Mouse (Mus musculus) stomach, postnatal 0 days (tissue): ENCODE measurements around the gene Dync2li1. TPM values are rescaled to one million over a fixed set of nuclear protein-coding genes. Genes with fewer than 3 reads are reported as not detected.

Experiments used
- ATAC-seq: fragments of 200-750 bp; cut with Nextera tagmentation; 2 replicates; pipeline ENCODE4 v1.8.0; 2017; ENCODE audit not compliant: low FRiP score, low TSS enrichment
- DNase-seq: peaks from one replicate; pipeline ENCODE4 v3.0.0-alpha.2; 2016; ENCODE audit warnings: low spot score
- H3K27ac ChIP-seq: fragments of 300-500 bp; sonication (generic); replicated peaks from 2 replicates; pipeline ENCODE4 v1.5.1; 2014; ENCODE audit warnings: mild to moderate bottlenecking, control low read depth
- H3K27me3 ChIP-seq: fragments of 300-500 bp; sonication (generic); 2 replicates; pipeline ENCODE4 v1.6.1; 2014; ENCODE audit warnings: low read length; ENCODE audit not compliant: control insufficient read depth, insufficient read depth
- H3K36me3 ChIP-seq: fragments of 300-500 bp; sonication (generic); 2 replicates; pipeline ENCODE4 v1.6.1; 2014; ENCODE audit warnings: low read length, mixed read lengths; ENCODE audit not compliant: control insufficient read depth, insufficient read depth
- H3K4me1 ChIP-seq: fragments of 300-500 bp; sonication (generic); replicated peaks from 2 replicates; pipeline ENCODE4 v1.6.1; 2014; ENCODE audit warnings: antibody characterized with exemption; ENCODE audit not compliant: control insufficient read depth, insufficient read depth
- H3K4me2 ChIP-seq: fragments of 300-500 bp; sonication (generic); replicated peaks from 2 replicates; pipeline ENCODE4 v1.6.1; 2014; ENCODE audit warnings: low read depth, mild to moderate bottlenecking, control low read depth, moderate library complexity
- H3K4me3 ChIP-seq: fragments of 300-500 bp; sonication (generic); 2 replicates; pipeline ENCODE4 v1.5.1; 2014; ENCODE audit warnings: low read depth, low read length, control low read depth
- H3K9ac ChIP-seq: fragments of 300-500 bp; sonication (generic); 2 replicates; pipeline ENCODE4 v1.6.1; 2014; ENCODE audit warnings: mild to moderate bottlenecking, low read length, control low read depth, mixed read lengths
- H3K9me3 ChIP-seq: fragments of 300-500 bp; sonication (generic); 2 replicates; pipeline ENCODE4 v1.6.1; 2016; ENCODE audit warnings: low read length; ENCODE audit not compliant: control insufficient read depth
- CTCF ChIP-seq: IDR thresholded peaks from 2 replicates; pipeline ENCODE4 v1.5.1; 2016; ENCODE audit warnings: antibody characterized with exemption, low read depth, mild to moderate bottlenecking, moderate library complexity
- EP300 ChIP-seq: optimal IDR thresholded peaks from 2 replicates; pipeline ENCODE3; 2016; ENCODE audit warnings: antibody characterized with exemption
- WGBS: fragments of 180-500 bp; shearing (Covaris S2); extraction: QIAGEN DNeasy Blood & Tissue Kit; methylation state at CpG from one replicate; pipeline ENCODE4 v1.1.7; 2014; 5-methylcytosine and 5-hydroxymethylcytosine counted together
- polyA plus RNA-seq: library from polyadenylated mRNA; unstranded; fragments of >200 nt; fragmentation: Nextera tagmentation; extraction: Ambion mirVana; gene quantifications from 2 replicates; pipeline ENCODE4 v1.2.1, GENCODE M21; 2015

Dync2li1 gene
- polyA plus RNA-seq, 1 experiment from 2014 or later: 13.3 TPM

DNA sequence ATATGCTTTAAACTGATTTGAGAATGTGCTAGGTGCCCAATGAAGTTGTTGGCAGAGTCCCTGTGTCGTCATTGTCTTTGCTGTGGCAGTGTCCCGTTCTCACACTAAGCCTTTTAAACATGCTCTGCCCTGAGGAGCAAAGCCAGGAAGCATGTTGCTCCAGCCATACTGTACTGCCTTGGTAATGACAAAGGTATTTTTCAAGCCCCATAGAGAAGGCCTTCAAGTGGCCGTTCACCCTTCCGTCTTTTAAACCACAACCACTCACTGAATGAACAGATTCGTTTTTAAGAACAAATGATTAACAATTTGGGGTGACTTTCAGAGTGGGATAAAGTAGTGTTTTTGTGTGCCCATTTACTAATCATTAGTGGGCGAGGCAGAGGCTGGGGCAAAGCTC, 5.1 kb upstream of the Dync2li1 start:
- DNase-seq: no peak
- Histone ChIP-seq H3K9ac (no peak overlapping the region), H3K4me1 (no peaks in the 10 kb centered on the region), H3K27ac (no peak overlapping the region), H3K36me3 (no peaks in the 10 kb centered on the region), H3K4me3 (no peak overlapping the region), H3K4me2 (no peak overlapping the region), H3K9me3 (no peaks in the 10 kb centered on the region), H3K27me3 (no peaks in the 10 kb centered on the region)
- TF ChIP-seq CTCF (no peak), EP300 (no peak)
- no peak for ATAC-seq
- WGBS: 76% methylated on average over 6 of the region's 6 CpGs

DNA sequence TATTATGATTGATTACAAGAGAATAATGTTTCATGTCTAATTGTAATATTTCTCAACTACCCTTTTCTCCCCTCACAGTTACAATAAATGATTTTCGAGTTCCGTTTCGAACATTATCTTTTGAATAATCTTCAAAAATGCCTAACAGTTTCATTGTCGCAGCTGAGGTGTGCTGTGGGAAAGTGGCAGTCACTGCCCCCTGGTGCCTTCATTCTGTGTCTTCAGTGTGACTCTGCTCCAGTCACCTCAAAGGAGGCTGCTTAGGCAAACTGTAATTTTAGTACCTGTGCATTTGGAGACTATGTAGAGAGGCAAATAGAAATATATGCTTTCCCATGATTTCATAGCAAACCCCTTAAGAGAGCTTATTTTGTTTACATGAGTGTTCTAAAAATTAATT, 4.3 kb upstream of the Dync2li1 start:
- Histone ChIP-seq H3K9ac (no peak overlapping the region), H3K27me3 (no peaks in the 10 kb centered on the region), H3K27ac (no peak overlapping the region), H3K4me1 (0 out of 2 replicates have a peak, but pooled peaks cover 3% of the 10 kb centered on the region), H3K36me3 (no peaks in the 10 kb centered on the region), H3K9me3 (no peaks in the 10 kb centered on the region), H3K4me2 (no peak overlapping the region), H3K4me3 (no peak overlapping the region)
- ATAC-seq (no peak), DNase-seq (no peak)
- 85% methylated on average over 4 of the region's 4 CpGs for WGBS
- TF ChIP-seq EP300 (no peak), CTCF (peak; percentile 37)

DNA sequence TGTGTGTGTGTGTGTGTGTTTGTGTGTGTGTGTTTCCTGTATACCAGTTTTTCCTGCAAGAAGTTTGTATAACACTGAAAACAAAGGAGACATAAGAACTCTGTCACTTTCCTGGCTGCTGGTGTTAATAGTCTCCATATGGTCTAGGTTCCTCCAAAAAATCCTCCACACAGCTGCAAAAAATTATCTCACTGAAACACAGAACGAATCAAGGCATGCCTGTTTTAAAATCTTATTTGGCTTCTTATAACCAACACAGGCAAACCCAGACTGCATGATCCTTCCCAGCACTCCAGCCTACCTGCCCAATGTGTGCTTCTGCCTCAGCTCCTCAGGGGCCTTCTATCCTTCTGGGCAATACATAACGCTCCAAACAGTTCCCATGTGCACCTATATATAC, 3.4 kb upstream of the Dync2li1 start:
- no peak overlapping the region for H3K27ac ChIP-seq
- ATAC-seq: no peak

DNA sequence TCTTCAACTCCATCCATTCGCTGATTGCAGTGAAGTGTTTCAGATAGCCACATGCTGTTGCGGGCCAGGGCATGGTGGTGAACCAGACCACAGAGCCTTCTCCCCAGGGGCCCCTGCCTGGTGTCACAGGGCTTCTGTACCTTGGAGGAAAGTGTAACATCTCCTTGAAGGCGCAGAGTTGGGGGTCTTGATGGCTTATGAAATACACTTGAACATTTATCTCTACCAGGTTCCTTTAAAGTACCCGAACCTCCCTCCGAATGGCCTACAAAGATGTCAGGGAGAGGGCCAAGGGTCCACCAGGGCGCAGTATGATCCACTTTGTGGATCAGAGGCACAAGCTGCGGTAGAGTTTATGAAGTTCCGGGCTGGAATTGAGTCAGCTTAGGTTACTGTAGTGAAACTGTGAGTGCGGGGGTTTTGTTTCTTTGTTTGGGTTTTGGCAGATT, 585 bp downstream of the Dync2li1 start:
- DNase-seq (no peak), ATAC-seq (no peak)
- 0 out of 2 replicates have a peak, but pooled peaks cover 4% of the 10 kb centered on the region for H3K4me1 ChIP-seq
- no peaks in the 10 kb centered on the region for H3K36me3 ChIP-seq
- H3K4me2 ChIP-seq: peak overlapping the region; percentile 77
- no peaks in the 10 kb centered on the region for H3K9me3 ChIP-seq
- no peak for TF ChIP-seq EP300
- peak; percentile 52 for TF ChIP-seq CTCF
- H3K27me3 ChIP-seq: no peaks in the 10 kb centered on the region
- H3K4me3 ChIP-seq: peak overlapping the region; percentile 60
- H3K27ac ChIP-seq: peak overlapping the region; percentile 24; the same call in 1 of the 2 replicates
- H3K9ac ChIP-seq: peak overlapping the region; percentile 59
- 27% methylated on average over 9 of the region's 9 CpGs for WGBS

More for the DNA sequence above, 3.4 kb upstream of the Dync2li1 start:
- DNase-seq: no peak
- Histone ChIP-seq H3K4me2 (no peak overlapping the region), H3K9ac (no peak overlapping the region), H3K27me3 (no peaks in the 10 kb centered on the region), H3K9me3 (no peaks in the 10 kb centered on the region), H3K4me3 (no peak overlapping the region), H3K36me3 (no peaks in the 10 kb centered on the region), H3K4me1 (0 out of 2 replicates have a peak, but pooled peaks cover 4% of the 10 kb centered on the region)
- WGBS: 66% methylated on average over 2 of the region's 2 CpGs
- no peak for TF ChIP-seq CTCF

DNA sequence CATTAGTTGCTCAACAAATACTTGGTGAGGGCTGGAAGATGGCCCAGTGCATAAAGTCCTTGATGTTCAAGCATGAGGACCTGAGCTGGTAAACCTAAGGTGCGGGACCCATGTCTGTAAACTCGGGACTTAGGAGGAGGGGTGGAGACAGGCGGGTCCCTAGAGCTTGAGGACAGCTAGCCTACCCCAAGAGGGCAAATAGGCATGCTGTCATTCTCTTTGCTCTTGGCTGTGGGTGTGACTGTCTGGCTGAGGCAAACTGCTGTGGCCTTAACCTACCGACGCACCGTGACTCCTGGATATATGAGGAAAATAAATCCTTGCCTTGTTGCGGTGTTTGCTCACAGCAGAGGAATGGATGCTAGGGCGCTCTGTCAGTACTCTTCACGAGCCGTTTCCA, 1.4 kb downstream of the Dync2li1 start:
- 75% methylated on average over 10 of the region's 10 CpGs for WGBS

DNA sequence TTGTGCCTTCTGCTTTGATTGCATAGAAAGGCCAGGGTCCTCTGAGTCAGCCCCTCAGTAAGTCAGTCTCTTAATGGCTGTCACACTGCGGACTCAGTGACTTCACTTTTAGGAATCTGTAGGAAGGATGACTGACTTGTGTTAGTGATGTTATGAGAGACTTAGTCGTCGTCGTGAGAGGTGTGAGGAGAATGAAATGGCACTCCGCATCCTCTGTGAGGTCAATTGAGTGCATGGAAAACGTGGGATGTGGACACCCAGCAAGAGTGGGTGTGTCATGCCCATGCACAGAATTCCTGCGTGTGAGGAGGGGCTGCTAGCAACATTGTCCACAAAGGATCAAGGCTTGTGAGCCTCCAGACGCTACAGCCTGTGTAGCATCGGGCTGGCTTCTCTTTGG, 2.3 kb downstream of the Dync2li1 start:
- H3K4me1 ChIP-seq: 0 out of 2 replicates have a peak, but pooled peaks cover 4% of the 10 kb centered on the region
- no peak overlapping the region for H3K4me2 ChIP-seq
- no peak overlapping the region for H3K4me3 ChIP-seq
- no peak for DNase-seq
- H3K27me3 ChIP-seq: no peaks in the 10 kb centered on the region
- no peak overlapping the region for H3K27ac ChIP-seq
- no peaks in the 10 kb centered on the region for H3K36me3 ChIP-seq
- ATAC-seq: no peak
- no peaks in the 10 kb centered on the region for H3K9me3 ChIP-seq
- H3K9ac ChIP-seq: no peak overlapping the region
- TF ChIP-seq CTCF (no peak), EP300 (no peak)
- 74% methylated on average over 9 of the region's 9 CpGs for WGBS

More for the DNA sequence above, 1.4 kb downstream of the Dync2li1 start:
- Histone ChIP-seq H3K36me3 (no peaks in the 10 kb centered on the region), H3K4me3 (no peak overlapping the region), H3K4me2 (no peak overlapping the region), H3K9me3 (no peaks in the 10 kb centered on the region), H3K27ac (no peak overlapping the region), H3K27me3 (no peaks in the 10 kb centered on the region), H3K9ac (no peak overlapping the region), H3K4me1 (0 out of 2 replicates have a peak, but pooled peaks cover 4% of the 10 kb centered on the region)
- DNase-seq (no peak), ATAC-seq (no peak)
- TF ChIP-seq EP300 (no peak), CTCF (no peak)
